Mouse (Mus musculus) testis, adult 2 months (tissue): ENCODE results near the gene C3. TPM values are rescaled to one million over a fixed set of nuclear protein-coding genes. Genes with fewer than 3 reads are reported as not detected.

ENCODE experiments used
- H3K27ac ChIP-seq: fragments of 200-500 bp; 2 replicates; pipeline ENCODE4 v1.5.1; 2012; ENCODE audit warnings: low read depth, low read length; ENCODE audit not compliant: control insufficient read depth, insufficient read depth
- H3K27me3 ChIP-seq: fragments of 200-500 bp; 2 replicates; pipeline ENCODE4 v1.6.1; 2012; ENCODE audit warnings: mild to moderate bottlenecking, low read length, moderate library complexity; ENCODE audit not compliant: control insufficient read depth, insufficient read depth
- H3K36me3 ChIP-seq: fragments of 200-500 bp; 2 replicates; pipeline ENCODE4 v1.6.1; 2012; ENCODE audit warnings: mild to moderate bottlenecking, low read length; ENCODE audit not compliant: control insufficient read depth, insufficient read depth
- H3K4me1 ChIP-seq: fragments of 200-500 bp; 2 replicates; pipeline ENCODE4 v1.6.1; 2012; ENCODE audit warnings: low read length; ENCODE audit not compliant: control insufficient read depth, insufficient read depth
- H3K4me3 ChIP-seq: fragments of 200-500 bp; 2 replicates; pipeline ENCODE4 v1.5.1; 2012; ENCODE audit warnings: low read depth, mild to moderate bottlenecking, low read length, moderate library complexity, mixed read lengths; ENCODE audit not compliant: control insufficient read depth
- CTCF ChIP-seq: fragments of 200-500 bp; IDR thresholded peaks from 2 replicates; pipeline ENCODE4 v1.5.1; 2012; ENCODE audit warnings: low read depth, mild to moderate bottlenecking, inconsistent platforms, low read length, moderate library complexity; ENCODE audit not compliant: control insufficient read depth, insufficient read depth, insufficient replicate concordance
- POLR2A ChIP-seq: fragments of 200-500 bp; IDR thresholded peaks from 2 replicates; pipeline ENCODE4 v1.6.1; 2012; ENCODE audit warnings: low read depth, mild to moderate bottlenecking, inconsistent platforms, low read length, moderate library complexity; ENCODE audit not compliant: control insufficient read depth
- polyA plus RNA-seq: library from polyadenylated mRNA; depleted of rRNA; stranded (reverse); fragments of >200 nt; gene quantifications from 2 replicates; pipeline ENCODE4 v1.2.3, GENCODE M21; 2012; rRNA removed

The C3 gene
- polyA plus RNA-seq, 1 experiment = 6.3 TPM

DNA sequence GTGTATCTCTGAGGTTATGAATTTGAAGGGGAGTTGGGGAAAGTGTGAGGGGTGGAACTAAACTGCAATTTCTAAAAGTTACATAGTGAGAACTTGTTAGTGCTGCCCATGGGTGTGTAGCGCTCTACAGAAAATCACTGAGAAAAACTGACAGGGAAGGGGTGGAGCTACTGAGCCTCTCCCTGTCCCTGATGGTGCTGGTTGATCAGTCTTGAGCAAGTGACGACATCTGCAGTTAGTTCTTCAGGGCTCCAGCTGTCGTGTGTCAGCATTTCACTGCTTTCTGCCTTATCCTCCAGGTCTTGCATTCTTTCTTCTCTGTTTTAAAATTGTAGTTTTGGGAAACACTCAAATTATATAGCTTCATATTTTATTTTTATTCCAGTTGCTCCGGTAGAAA lies 54.6 kb downstream of the C3 start:
- no peaks in the 10 kb centered on the region for H3K4me1 ChIP-seq
- no peaks in the 10 kb centered on the region for H3K27me3 ChIP-seq
- no peak overlapping the region for H3K27ac ChIP-seq
- TF ChIP-seq POLR2A (no peak), CTCF (no peak)
- no peaks in the 10 kb centered on the region for H3K36me3 ChIP-seq
- H3K4me3 ChIP-seq = no peak overlapping the region

DNA sequence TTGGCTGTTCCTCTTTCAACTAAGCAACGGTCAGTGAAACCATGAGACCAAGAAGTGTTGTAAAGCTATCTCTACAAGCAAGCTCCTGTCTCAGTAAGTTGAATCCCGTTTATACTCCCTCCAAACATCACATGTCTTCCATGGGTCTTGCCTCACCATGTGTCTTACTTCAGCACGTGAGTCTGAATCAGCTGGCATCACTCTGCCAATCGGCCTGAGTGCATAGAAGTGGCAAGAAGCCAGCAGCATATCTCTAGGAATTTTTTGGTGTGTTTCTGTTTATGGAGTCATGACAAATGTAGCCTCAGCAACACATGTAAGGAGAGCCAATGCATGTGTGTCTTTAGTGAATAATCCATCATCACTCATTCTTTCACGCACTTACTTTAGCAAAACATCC lies 55.6 kb downstream of the C3 start:
- Histone ChIP-seq H3K4me1 (no peaks in the 10 kb centered on the region), H3K36me3 (no peaks in the 10 kb centered on the region), H3K27me3 (no peaks in the 10 kb centered on the region), H3K27ac (no peak overlapping the region), H3K4me3 (no peak overlapping the region)
- TF ChIP-seq CTCF (no peak), POLR2A (no peak)

DNA sequence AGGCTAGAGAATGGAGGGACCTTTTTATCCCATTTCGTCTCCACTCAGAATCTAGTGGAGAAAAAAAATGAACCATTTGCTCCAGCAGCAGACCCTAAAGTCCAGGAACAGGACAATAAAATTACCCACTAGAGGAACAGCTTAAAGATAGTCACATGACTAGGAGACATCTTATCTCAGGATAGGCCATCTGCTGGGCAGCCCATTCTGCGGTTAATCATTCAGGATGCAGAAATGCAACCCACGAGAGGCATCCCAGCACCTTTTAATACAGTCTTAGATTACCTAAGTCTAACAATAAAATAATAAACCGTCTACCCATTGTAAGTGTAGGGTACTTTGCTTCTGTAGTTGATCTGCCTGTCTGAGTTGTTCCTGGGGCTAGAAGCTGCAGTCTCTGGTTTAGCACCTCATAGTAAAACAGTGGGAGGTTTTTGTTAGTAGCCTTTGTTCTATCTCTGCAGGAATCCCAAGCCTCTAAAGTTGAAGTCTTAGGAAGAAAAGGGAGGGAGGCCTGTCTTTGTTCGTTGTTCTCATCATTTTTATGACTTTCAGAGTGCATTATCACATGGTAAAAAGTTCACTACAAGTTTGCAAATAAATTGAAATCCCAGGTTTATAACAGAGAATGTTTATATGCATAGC lies 57.2 kb downstream of the C3 start:
- H3K4me3 ChIP-seq = no peak overlapping the region
- no peak for TF ChIP-seq POLR2A
- no peak for TF ChIP-seq CTCF
- H3K27me3 ChIP-seq = no peaks in the 10 kb centered on the region
- H3K27ac ChIP-seq = no peak overlapping the region
- H3K4me1 ChIP-seq = peaks cover 2% of the 10 kb centered on the region; the same call in 1 of the 2 replicates
- H3K36me3 ChIP-seq = no peaks in the 10 kb centered on the region

DNA sequence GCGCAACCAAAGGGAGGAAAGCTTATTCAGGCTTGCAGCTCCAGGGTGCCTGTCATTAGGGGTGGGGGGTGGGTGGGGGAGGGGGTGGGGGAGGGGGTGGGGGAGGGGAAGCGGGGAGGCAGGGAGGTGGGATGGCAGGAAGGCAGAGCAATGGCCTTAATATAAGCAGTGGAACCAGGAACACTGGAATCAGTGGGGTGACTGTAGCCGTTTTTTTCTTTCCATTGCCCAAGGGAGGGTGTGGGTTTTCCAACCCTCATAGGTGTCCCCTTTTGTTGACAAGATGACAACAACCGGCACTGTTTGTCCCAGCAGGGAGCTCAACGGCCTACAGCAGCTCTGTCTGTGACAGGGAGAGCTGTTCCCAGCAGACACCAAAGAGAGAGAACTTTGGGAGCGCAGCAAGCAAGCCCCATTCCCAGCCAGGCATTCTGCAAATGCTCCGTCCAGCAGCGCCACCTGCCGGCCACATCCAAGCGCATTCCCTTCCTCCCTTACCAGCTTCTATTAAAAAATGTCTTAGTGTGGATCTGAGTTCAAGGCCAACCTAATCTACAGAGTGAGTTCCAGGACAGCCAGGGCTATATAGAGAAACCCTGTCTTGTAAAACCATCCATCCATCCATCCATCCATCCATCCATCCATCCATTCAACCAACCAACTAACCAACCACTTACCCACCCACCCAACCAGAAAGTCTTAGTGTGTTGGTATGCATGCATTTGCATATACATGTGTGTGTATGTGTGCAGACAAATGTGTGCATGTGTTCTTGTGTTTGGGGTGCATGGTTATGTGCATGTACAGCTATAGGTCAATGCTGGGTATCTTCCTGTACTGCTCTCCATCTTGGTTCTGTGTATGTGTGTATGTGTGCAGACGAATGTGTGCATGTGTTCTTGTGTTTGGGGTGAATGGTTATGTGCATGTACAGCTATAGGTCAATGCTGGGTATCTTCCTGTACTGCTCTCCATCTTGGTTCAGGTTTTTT lies 60.8 kb downstream of the C3 start:
- Histone ChIP-seq H3K27me3 (no peaks in the 10 kb centered on the region), H3K27ac (no peak overlapping the region), H3K4me1 (peaks cover 2% of the 10 kb centered on the region; the same call in 1 of the 2 replicates), H3K4me3 (no peak overlapping the region), H3K36me3 (no peaks in the 10 kb centered on the region)
- TF ChIP-seq CTCF (peak; percentile 91; the same call in 1 of the 2 replicates), POLR2A (no peak)

Other genes with a start within 250 kb of the C3 start
- gene Acer1, start 246.0 kb downstream of the C3 start, polyA plus RNA-seq = not detected in 2 replicates
- gene Clpp, start 237.8 kb downstream of the C3 start, polyA plus RNA-seq = 31.1 and 33.7 TPM in 2 replicates
- 30.2 and 35.7 TPM in 2 replicates for gene Alkbh7, start 230.8 kb downstream of the C3 start, polyA plus RNA-seq
- gene Pspn, start 228.1 kb downstream of the C3 start, polyA plus RNA-seq = not detected in 2 replicates
- 175 and 195 TPM in 2 replicates for gene Gtf2f1, start 216.8 kb downstream of the C3 start, polyA plus RNA-seq
- gene Gm17949, start 216.7 kb downstream of the C3 start, polyA plus RNA-seq = 19.7 and 21.3 TPM in 2 replicates
- gene Khsrp, start 196.6 kb downstream of the C3 start, polyA plus RNA-seq = 45.2 and 45.9 TPM in 2 replicates
- 45.5 and 48.0 TPM in 2 replicates for gene Slc25a41, start 186.5 kb downstream of the C3 start, polyA plus RNA-seq
- gene Crb3, start 169.0 kb downstream of the C3 start, polyA plus RNA-seq = 2.4 and 4.3 TPM in 2 replicates
- gene Slc25a23, start 168.3 kb downstream of the C3 start, polyA plus RNA-seq = 8.8 and 8.9 TPM in 2 replicates
- 0.35 and 0.41 TPM in 2 replicates for gene Dennd1c, start 149.6 kb downstream of the C3 start, polyA plus RNA-seq
- 0.06 and 0.08 TPM in 2 replicates for gene Tubb4a, start 140.4 kb downstream of the C3 start, polyA plus RNA-seq
- 0.10 TPM in 1 of 2 replicates, not detected in the other for gene Tnfsf9, start 122.8 kb downstream of the C3 start, polyA plus RNA-seq
- gene Cd70, start 78.4 kb downstream of the C3 start, polyA plus RNA-seq = not detected in 2 replicates
- gene Tnfsf14, start 34.0 kb downstream of the C3 start, polyA plus RNA-seq = not detected in 2 replicates
- gene Gpr108, start 20.3 kb upstream of the C3 start, polyA plus RNA-seq = 34.1 and 37.3 TPM in 2 replicates
- gene Trip10, start 21.3 kb upstream of the C3 start, polyA plus RNA-seq = 4.5 and 5.6 TPM in 2 replicates
- gene Vav1, start 51.0 kb upstream of the C3 start, polyA plus RNA-seq = 7.4 and 8.4 TPM in 2 replicates
- gene Adgre1, start 130.6 kb upstream of the C3 start, polyA plus RNA-seq = 1.9 and 2.6 TPM in 2 replicates